Mouse (Mus musculus) liver, adult 2 months (tissue): ENCODE results near the gene Sprtn.

Experiments used
- CTCF ChIP-seq: fragments of 200-500 bp; IDR thresholded peaks from 2 replicates; pipeline ENCODE4 v1.5.1; 2011; ENCODE audit warnings: low read depth, low read length, control low read depth
- POLR2A ChIP-seq: fragments of 200-500 bp; IDR thresholded peaks from 2 replicates; pipeline ENCODE4 v1.6.1; 2011; ENCODE audit warnings: low read length, control low read depth; ENCODE audit not compliant: insufficient read depth; ENCODE audit errors: extremely low read depth

DNA sequence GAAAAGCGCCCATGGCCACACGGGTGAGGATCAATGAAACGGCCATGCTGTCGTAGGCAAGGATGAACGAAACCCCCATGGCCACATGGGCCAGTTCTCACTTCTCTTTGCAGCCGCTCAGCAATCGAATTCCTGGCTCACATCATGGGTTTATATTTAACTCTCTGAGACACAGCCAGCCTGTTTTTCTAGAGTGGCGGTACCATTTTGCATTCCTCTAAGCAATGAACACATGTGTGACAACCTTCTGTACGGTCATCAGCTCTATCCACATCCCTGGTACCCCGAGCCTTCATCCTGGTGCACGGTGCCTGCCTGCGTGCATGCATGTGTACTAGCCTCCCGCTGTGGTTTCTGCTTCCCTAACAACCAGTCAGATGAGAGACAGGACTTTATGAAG lies 32.4 kb downstream of the Sprtn start:
- no peak for TF ChIP-seq CTCF
- no peak for TF ChIP-seq POLR2A
